Mouse (Mus musculus): Measurements from ENCODE around the gene Fry. TPM values are rescaled to one million over a fixed set of nuclear protein-coding genes. Genes with fewer than 3 reads are reported as not detected.
"Not testable (repeated sequence)": the region's sequence is repeated elsewhere in the genome, so short reads cannot be mapped to it uniquely, and the experiment has no call there.

The Fry gene
- total RNA-seq, 2 experiments from 2014 or later, result 164 to 168 TPM

DNA sequence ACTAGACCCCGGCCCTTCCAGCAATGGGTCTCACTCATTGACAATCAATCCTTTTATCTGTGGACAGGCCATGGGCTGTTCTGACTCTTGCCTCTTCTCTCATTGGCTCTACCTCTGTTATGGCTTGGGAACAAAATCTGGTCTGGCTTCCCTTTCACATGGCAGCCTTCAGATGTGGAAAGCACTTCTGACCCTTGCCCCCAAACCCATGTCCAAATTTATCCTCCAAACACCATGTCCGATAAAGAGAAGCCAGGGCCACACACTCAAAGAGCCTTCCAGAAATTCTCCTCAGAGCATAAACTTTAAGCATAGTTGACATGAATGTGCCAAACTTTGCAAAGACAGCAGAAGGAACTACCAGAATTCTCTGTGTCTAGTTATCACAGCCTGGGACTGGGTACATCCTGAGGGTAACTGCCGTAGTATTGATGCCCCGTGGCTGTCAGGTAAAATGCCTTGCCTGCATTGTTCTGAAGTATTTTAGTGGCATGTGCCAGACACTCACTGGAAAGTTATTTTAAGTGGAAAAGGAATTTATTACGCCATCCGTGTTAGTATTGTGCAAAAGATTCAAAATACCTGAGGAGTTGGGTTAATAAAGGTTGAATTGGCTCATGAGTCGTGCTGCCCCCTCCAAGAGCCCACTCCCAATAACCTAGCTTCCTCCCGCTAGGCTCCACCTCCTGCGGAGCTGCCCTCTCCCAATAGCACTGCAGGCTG lies 333.0 kb downstream of the Fry start:
- DNase-seq (ENCODE audit: low spot score in 2 of 2), result no peak

DNA sequence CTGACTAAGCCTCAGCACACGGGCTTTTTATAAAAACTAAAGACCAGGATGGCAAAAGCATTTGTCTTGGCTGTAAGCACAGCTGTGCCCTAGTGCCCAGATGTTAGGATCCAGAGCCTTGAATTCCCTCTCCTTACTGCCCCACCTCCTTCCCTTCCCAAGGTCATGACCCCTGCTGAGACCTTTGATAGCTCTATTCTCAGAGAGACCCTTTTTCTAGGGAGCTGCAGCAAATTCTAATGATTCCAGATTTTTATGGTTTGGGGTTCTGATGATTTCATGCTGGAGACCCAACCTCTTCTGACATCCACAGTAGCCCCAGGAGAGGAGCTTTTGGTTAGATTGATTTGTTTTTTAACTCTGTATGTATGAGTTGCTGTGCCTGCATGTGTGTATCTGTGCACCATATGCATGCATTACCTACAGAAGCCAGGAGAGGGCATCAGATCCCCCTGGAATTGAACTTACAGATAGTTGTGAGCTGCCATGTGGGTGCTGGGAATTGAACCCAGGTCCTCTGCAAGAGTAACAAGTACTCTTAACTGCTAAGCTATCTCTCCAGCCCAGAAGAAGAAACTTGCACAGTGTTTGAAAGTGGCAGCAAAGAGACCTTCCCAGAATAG lies 333.7 kb downstream of the Fry start:
- no peak for DNase-seq (ENCODE audit: low spot score in 2 of 2)

DNA sequence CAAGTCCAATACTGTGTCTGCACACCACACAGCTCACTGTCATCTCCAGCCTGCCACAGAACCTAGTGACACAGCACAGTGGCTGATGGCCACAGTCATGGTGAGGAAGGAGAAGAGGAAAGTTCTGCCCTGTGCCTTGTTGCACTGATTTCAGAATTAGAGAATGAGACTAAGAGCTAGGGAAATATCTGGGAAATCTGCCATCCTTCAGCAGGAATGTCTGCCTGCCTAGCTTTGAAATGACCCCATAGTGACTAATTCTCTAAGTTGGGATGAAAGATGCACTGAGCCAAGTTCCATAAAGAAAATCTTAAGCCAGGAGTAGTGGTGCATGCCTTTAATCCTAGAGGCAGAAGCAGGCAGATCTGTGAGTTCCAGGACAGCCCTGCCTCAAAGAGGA lies 334.2 kb downstream of the Fry start:
- DNase-seq (ENCODE audit: low spot score in 2 of 2), result no peak

DNA sequence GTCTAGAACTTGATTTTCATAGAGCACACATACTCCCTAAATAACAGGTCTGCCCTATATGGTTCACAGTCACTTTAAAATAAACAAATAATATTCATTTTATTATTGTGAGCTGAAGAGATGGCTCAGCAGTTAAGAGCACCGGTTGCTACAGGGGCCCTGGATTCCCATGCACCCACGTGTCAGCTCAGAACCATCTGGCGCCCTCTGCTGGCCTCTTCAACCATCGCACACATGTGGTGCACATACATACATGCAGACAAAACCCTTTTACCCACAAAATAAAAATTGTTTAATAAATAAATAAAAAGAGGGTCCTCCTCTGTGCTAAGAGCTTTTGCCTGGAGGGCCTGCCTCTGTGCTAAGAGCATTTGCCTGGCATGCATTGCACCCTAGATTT lies 335.0 kb downstream of the Fry start:
- DNase-seq (ENCODE audit: low spot score in 2 of 2), result no peak

DNA sequence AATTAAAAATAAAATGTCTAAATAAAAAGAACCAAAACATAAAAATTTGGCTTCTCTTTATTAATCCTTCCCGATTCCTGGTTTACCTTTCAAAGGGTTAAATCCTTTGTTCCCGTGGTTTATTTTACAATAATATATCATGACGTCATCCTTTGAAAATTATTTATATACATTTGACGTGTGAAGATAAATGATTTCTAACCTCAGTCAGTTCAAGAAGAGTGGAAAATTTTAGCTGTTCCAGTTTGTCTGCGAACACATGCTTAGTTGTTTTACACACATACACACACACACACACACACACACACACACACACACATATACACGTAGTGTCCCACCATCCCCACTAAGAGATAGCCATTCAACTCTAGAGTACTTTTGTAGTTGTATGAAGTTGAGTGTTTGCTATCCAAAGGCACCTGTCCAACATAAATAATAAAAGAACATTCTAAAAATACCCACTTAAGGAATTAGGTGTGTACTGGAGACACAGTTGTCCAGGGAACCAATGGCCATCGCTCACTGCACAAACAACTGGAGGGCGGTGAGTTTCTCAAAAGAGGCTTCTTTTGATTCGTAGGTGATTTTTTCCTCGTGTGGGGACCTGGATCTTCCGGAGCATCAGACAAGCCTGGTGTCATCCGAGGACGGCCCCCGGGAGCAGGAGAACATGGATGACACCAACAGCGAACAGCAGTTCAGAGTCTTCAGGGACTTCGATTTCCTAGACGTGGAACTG lies 338.9 kb downstream of the Fry start:
- DNase-seq (ENCODE audit: low spot score in 2 of 2), result no peak

DNA sequence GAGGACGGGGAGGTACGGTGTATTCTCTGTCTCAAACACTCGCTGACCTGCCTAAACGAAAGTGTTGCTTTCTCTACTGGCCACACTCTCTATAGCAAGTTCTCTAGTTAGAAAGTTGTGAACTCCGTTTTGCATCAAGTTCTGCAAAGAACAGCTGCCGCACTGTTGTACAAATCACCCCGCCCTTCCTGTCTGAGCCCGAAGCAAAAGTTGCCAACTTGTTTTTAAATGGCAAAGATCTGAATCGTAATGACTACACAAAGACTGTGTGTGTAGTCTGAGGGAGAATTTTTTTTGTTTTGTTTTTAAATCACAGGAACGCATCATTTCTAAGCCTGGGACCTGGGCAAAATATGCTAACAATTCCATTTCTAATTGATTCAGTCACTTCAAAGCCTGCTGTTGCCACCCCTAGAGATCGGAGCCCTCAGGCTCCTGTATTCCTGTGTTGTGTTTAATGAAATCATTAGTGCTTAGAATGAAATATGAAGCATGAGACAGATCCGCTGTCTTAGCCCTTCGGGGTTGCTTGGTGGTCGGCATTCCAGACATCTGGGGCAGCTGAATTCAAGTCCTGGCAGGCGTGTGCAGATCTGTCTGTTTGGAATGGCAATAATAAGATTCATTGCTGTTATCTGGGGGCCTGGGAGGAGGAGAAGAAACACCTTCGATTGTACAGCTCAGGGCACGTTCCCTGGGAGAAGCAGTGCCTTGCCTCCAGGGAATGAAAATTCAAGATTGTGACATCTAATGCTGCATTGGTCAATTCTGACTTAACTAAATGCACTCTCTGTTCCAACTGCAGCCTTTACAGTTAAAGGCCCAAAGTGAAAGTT lies 339.7 kb downstream of the Fry start:
- no peak for DNase-seq (ENCODE audit: low spot score in 2 of 2)

DNA sequence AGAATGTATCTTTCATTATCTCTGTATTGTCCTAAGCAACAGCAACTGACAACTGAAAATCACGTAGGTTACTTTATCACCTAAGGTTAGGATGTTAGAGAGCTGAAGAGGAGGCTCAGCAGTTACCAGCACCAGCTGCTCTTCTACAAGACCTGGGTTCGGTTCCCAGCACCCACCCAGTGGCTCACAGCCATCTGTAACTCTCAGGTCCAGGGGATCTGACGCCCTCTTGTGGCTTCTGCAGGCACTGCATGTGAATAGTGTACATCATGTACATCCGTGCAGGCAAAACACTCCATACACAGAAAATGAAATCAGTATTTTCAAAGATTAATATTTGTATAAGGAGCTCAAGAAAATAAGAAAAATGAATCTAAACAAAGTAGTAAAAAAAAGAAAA lies 341.4 kb downstream of the Fry start:
- DNase-seq (ENCODE audit: low spot score in 2 of 2), result no peak

DNA sequence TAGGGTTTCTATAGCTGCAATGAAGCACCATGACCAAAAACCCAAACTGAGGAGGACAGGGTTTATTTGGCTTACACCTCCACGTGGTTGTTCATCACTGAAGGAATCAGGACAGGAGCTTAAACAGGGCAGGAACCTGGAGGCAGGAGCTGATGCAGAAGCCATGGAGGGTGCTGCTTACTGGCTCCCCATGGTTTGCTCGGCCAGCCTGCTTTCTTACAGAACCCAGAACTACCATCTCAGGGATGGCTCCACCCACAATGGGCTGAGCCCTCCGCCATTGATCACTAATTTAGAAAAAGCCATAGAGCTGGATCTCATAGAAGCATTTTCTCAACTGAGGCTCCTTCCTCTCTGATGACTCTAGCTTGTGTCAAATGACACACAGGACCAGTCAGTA lies 346.3 kb downstream of the Fry start:
- DNase-seq (ENCODE audit: low spot score in 2 of 2), result no peak

DNA sequence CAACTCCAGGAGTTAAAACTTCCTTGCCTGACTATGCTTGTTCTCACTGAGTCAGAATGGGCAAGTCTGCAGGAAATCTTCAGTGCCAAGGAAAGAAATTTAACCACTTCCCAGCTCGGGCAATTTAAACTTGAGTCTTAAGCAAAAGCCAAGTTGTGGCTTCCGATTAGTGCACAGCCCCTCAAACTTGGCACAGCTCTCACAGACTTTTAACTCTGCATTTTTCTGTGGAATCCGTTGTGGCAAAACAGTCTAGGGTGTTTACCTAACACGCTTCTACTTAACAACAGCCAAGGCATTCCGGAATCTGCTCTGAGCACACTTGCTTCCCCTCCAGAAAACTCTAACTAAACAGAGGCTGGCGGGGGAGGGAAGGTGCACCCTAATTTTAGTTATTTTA lies 346.8 kb downstream of the Fry start:
- DNase-seq (ENCODE audit: low spot score in 2 of 2), result no peak

DNA sequence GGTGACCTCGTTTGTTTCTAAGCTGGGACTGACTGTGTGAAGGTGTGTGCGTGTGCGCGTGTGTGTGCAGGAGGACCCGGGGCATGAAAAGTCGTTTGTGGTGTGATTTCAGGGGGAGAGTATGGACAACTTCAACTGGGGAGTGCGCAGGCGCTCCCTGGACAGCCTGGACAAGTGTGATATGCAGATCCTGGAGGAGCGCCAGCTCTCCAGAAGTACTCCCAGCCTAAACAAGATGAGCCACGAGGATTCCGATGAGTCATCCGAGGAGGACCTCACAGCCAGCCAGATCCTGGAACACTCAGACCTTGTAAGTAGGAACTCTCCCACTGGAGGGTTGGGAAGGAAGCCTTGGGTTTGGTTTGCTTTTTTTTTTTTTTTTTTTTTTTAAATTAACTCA lies 347.7 kb downstream of the Fry start:
- peak; percentile 79 to 86 for DNase-seq (ENCODE audit: low spot score in 2 of 2)

DNA sequence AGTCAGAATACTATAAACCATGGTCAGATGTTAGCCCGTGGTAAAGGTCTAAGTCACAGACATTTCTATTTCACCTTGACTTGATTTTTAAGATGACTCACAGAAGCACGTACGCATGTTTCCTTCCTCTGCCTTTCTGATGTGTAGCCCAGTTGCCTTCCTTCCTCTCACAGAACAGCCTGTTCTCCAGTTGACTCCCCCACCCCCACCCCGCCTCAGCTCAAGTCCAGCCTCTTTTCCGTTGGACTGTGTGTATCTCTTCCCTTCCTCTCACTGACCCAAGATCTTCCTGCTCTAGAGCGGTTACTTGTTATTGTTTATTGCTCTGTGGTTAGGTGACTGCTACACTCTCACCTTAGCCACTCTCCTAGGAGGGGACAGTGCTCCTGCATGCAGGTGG lies 350.0 kb downstream of the Fry start:
- no peak for DNase-seq (ENCODE audit: low spot score in 2 of 2)

DNA sequence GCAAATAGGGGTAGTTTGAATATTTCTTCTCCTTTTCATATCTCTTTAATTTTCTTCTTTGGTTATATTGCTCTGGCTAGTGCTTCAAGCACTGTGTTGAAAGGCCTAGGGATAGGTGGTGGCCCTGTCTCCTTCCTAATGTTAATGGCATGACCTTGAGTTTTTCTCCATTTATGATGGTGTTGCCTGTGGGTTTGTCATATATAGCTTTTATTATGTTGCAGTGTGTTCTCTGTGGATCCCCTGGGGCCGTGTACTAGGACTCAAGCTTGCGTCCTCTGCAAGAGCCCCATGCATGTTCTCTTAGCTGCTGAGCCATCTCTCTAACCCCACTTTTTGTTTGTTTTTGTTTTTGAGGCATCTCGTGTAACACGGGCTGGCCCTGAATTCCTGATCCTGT lies 358.9 kb downstream of the Fry start:
- no peak for DNase-seq (ENCODE audit: low spot score in 2 of 2)

DNA sequence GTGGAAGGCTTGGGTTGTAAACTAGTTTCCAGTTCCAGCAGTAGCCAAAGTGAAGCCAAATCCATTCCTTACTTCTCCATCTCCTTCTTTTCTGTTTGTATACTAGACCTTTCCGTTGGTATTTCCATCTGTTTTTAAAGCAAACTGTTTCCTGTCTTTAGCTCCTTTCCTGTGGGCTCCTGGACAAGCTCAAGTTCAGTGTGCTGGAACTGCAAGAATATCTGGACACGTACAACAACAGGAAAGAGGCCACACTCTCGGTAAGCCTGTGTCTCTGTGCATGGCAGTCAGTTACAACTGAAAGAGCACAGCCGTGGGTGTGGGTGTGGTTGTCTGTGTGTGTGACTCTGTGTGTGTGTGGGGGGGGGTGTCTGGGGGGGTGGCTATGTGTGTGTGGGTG lies 360.2 kb downstream of the Fry start:
- no peak for DNase-seq (ENCODE audit: low spot score in 2 of 2)

DNA sequence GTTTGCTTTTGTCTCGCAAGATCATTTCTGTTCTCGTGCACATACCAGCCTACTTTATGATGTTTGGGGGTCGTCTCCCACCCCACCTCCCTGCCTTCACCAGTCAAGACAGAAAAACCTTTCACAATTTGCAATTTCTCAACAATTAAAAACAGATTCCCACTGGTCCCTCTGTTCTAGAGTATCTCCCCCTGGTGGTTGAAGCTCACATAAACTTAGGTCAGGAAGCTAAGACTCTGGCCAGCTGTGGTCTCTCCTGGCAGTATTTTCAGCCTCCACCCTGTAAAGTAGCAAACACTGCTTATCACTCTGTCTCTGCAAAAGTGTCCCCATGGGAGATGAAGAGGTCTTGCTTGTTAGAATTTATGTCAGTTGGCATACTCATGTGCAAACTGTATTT lies 366.8 kb downstream of the Fry start:
- no peak for DNase-seq (ENCODE audit: low spot score in 2 of 2)

DNA sequence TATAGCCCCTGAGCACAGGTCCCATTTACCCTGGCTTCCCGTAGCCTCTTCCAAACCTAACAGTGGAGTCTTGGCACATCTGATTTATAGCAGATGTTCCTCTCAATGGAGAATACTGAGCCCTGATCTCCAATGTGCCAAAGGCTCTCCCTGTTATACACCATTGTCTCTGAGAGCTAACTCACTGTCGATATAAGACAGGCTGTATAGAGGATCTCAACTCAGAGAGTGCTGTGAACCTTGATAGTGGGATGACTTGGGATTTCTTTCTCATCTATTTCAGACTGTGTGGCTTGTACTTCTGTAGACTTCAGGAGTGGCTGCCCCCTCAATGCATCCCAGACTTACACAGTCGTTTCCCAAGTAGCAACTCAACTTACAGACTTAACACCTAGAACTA lies 371.8 kb downstream of the Fry start:
- DNase-seq (ENCODE audit: low spot score in 2 of 2), result no peak

DNA sequence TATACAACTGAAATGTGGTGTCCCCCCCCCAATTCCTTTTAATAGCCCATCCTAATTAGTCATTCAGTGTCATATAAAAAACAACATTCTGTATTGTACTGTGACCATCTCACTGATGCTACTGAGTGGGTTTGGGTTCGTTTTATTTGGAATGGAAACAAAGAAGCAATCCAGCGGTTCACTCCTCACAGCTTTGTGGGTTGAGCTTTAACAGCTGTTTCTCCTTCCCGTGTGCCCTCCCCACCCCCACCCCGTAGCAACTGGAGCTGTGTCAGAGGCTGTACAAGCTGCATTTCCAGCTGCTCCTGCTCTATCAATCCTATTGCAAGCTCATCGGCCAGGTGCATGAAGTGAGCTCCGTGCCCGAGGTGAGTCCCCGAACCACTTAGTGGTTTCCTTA lies 372.4 kb downstream of the Fry start:
- no peak for DNase-seq (ENCODE audit: low spot score in 2 of 2)

DNA sequence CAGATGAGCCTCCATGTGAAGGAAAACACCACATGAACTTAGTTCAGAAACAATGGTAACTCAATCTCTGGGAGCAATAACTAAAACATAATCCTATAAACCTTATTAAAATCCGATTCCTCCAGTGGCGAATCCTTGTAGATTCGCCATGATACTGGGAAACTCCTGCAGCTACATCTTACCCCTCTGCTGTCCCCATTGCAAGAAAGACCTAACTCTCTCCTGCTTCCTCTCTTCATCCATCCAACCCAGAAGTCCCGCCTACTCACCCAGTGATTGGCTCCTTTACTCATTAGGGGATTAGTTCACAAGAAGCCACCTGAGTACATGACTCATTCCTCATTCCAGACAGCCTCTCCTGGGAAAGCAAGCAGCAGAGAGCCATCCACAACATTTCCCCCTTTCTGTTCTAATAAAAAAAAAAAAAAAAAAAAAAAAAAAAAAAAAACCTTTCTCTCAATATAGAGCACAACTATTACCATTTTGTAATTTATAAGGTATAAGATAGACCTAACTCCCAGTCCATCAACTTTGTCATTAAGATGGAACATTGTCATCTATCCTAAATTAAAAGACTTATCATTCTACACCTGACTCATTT lies 373.2 kb downstream of the Fry start:
- not testable (repeated sequence) for DNase-seq (ENCODE audit: low spot score in 2 of 2)

DNA sequence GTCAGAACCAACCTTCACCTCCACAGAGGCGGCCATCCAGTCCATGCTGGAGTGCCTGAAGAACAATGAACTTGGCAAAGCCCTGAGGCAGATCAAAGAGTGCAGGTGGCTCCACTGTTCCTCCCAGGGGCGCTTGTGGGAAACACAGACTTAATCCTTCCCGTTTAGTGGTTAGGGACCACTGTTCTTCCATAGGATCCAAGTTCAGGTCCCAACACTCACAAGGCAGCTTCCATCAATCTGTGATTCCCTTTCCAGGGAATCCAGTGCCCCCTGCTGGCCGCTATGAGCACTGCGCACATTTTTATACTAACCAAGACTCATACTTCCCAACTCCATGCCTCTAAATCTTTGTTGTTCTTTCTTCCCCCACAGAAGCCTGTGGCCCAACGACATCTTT lies 377.3 kb downstream of the Fry start:
- DNase-seq (ENCODE audit: low spot score in 2 of 2), result peak; percentile 29 to 38

DNA sequence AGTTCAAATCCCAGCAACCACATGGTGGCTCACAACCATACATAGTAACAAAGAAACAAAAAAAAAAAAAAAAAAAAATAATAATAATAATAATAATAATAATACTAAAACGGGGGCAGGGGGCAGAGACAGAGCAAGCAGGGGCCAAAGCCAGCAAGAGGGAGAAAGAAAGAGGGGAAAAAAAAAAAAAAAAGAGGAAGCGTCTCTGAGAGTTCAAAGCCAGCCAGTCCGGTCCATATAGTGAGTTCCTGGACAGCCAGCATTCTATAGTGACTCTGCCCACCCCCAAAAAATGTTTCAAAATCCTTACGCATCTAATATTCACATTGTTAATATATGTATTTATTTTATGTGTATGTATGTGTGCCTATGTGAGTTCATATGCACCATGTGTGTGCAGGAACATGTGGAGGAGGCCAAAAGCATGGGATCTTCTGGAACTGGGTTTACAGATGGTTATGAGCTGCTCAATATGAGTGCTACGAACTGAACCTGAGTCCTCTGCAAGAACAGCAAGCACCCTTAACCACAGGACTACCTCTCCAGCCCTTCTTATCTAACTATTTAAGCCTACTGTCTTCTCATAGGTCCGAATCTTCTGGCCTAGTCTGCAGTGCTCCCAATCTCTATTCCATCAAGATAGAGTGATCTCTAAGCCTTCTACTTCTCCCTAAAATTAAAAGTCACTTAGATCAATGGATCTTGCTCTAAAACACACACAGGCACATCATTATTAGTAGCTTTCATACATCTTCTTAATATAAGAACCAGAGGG lies 392.2 kb downstream of the Fry start:
- DNase-seq (ENCODE audit: low spot score in 2 of 2), result no peak

DNA sequence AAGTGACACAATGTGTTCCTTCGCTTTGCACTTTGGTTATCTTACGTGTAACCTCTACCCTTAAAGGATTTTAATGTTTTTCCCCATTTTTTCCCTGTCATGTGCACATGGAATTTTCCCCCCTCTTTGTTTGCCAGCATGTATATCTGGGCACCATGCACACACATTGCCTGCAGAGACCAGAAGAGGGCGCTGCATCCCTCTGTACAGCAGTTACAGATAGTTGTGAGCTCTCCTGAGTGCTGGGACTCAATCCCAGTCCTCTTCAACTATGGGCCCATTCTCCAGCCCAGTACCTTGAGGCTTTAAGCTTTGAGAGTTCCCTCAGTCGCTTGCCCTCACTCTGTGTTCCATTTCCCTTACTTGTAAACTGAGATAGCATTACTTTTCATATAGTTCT lies 394.8 kb downstream of the Fry start:
- DNase-seq (ENCODE audit: low spot score in 2 of 2), result no peak

All from left cerebral cortex, adult 18-20 months (tissue).